Mouse (Mus musculus) forebrain, embryonic 12.5 days (tissue): ENCODE results near the gene Itpkb. TPM values are rescaled to one million over a fixed set of nuclear protein-coding genes. Genes with fewer than 3 reads are reported as not detected.

ENCODE experiments used
- ATAC-seq: fragments of 200-750 bp; cut with Nextera tagmentation; 2 replicates; pipeline ENCODE4 v1.8.0; 2017; ENCODE audit warnings: moderate TSS enrichment; ENCODE audit not compliant: low FRiP score
- H3K27ac ChIP-seq: fragments of 300-500 bp; sonication (generic); 2 replicates; pipeline ENCODE4 v1.5.1; 2016; ENCODE audit warnings: mild to moderate bottlenecking
- H3K27me3 ChIP-seq: fragments of 300-500 bp; sonication (generic); 2 replicates; pipeline ENCODE4 v1.6.1; 2016; ENCODE audit warnings: mild to moderate bottlenecking
- H3K36me3 ChIP-seq: fragments of 300-500 bp; sonication (generic); replicated peaks from 2 replicates; pipeline ENCODE4 v1.6.1; 2016; ENCODE audit warnings: mild to moderate bottlenecking
- H3K4me1 ChIP-seq: fragments of 300-500 bp; sonication (generic); 2 replicates; pipeline ENCODE4 v1.6.1; 2016
- H3K4me2 ChIP-seq: fragments of 300-500 bp; sonication (generic); 2 replicates; pipeline ENCODE4 v1.6.1; 2016; ENCODE audit warnings: mild to moderate bottlenecking, moderate library complexity
- H3K4me3 ChIP-seq: fragments of 300-500 bp; sonication (generic); replicated peaks from 2 replicates; pipeline ENCODE4 v1.5.1; 2016; ENCODE audit warnings: mild to moderate bottlenecking
- H3K9ac ChIP-seq: fragments of 300-500 bp; sonication (generic); 2 replicates; pipeline ENCODE4 v1.6.1; 2016; ENCODE audit warnings: mild to moderate bottlenecking
- H3K9me3 ChIP-seq: fragments of 300-500 bp; sonication (generic); 2 replicates; pipeline ENCODE4 v1.6.1; 2016
- WGBS: fragments of 180-500 bp; shearing (Covaris S2); methylation state at CpG from one replicate; pipeline ENCODE4 v1.1.7; 2016; 5-methylcytosine and 5-hydroxymethylcytosine counted together
- polyA plus RNA-seq: library from polyadenylated mRNA; unstranded; fragments of >200 nt; fragmentation: Nextera tagmentation; extraction: Ambion mirVana; gene quantifications from 2 replicates; pipeline ENCODE4 v1.2.1, GENCODE M21; 2016

The Itpkb gene
- polyA plus RNA-seq, 1 experiment from 2014 or later, result 4.2 TPM

- H3K4me3 ChIP-seq, result no peak overlapping the region
- ATAC-seq, result peak; percentile 53
- H3K4me2 ChIP-seq, result no peak overlapping the region
- no peak overlapping the region for H3K27ac ChIP-seq
- no peaks in the 10 kb centered on the region for H3K36me3 ChIP-seq
- 9% methylated on average over 10 of the region's 10 CpGs for WGBS
- H3K9me3 ChIP-seq, result no peaks in the 10 kb centered on the region
- H3K9ac ChIP-seq, result no peak overlapping the region
- peaks cover 5% of the 10 kb centered on the region; the same call in 1 of the 2 replicates for H3K4me1 ChIP-seq
- peaks cover 14% of the 10 kb centered on the region; the same call in 1 of the 2 replicates for H3K27me3 ChIP-seq
Observed at GRCm38 (mm10) chr1:180319895-180320294, 10.4 kb upstream of the Itpkb start.

GRCm38 (mm10) chr1:180322896-180323295, 7.4 kb upstream of the Itpkb start:
- Histone ChIP-seq H3K27me3 (no peaks in the 10 kb centered on the region), H3K9ac (no peak overlapping the region), H3K36me3 (no peaks in the 10 kb centered on the region), H3K4me2 (no peak overlapping the region), H3K4me1 (peaks cover 5% of the 10 kb centered on the region; the same call in 1 of the 2 replicates), H3K4me3 (no peak overlapping the region), H3K9me3 (no peaks in the 10 kb centered on the region), H3K27ac (no peak overlapping the region)
- ATAC-seq, result no peak
- 91% methylated on average over 3 of the region's 3 CpGs for WGBS

GRCm38 (mm10) chr1:180323491-180323890, 6.8 kb upstream of the Itpkb start:
- Histone ChIP-seq H3K4me2 (no peak overlapping the region), H3K27me3 (0 out of 2 replicates have a peak, but pooled peaks cover 2% of the 10 kb centered on the region), H3K9me3 (no peaks in the 10 kb centered on the region), H3K36me3 (no peaks in the 10 kb centered on the region), H3K9ac (no peak overlapping the region), H3K4me3 (no peak overlapping the region), H3K27ac (no peak overlapping the region), H3K4me1 (peaks cover 5% of the 10 kb centered on the region; the same call in 1 of the 2 replicates)
- 92% methylated on average over 5 of the region's 5 CpGs for WGBS
- ATAC-seq, result no peak

GRCm38 (mm10) chr1:180324271-180324670, 6.0 kb upstream of the Itpkb start:
- 88% methylated on average over 4 of the region's 4 CpGs for WGBS
- Histone ChIP-seq H3K9ac (no peak overlapping the region), H3K4me2 (no peak overlapping the region), H3K4me3 (no peak overlapping the region), H3K36me3 (no peaks in the 10 kb centered on the region), H3K4me1 (peaks cover 5% of the 10 kb centered on the region), H3K9me3 (no peaks in the 10 kb centered on the region), H3K27me3 (0 out of 2 replicates have a peak, but pooled peaks cover 6% of the 10 kb centered on the region), H3K27ac (no peak overlapping the region)
- ATAC-seq, result no peak

GRCm38 (mm10) chr1:180328794-180329665, 1.3 kb upstream of the Itpkb start:
- Histone ChIP-seq H3K27me3 (peaks cover 41% of the 10 kb centered on the region), H3K36me3 (no peaks in the 10 kb centered on the region), H3K9ac (no peak overlapping the region), H3K4me1 (peaks cover 40% of the 10 kb centered on the region), H3K4me2 (peak overlapping the region; percentile 95), H3K9me3 (no peaks in the 10 kb centered on the region), H3K27ac (no peak overlapping the region), H3K4me3 (no peak overlapping the region)
- no peak for ATAC-seq
- 15% methylated on average over 12 of the region's 12 CpGs for WGBS

- H3K4me2 ChIP-seq, result peak overlapping the region; percentile 95
- 14% methylated on average over 6 of the region's 6 CpGs for WGBS
- no peaks in the 10 kb centered on the region for H3K36me3 ChIP-seq
- H3K27me3 ChIP-seq, result peaks cover 43% of the 10 kb centered on the region
- peaks cover 40% of the 10 kb centered on the region for H3K4me1 ChIP-seq
- no peak for ATAC-seq
- no peak overlapping the region for H3K9ac ChIP-seq
- H3K9me3 ChIP-seq, result no peaks in the 10 kb centered on the region
- H3K27ac ChIP-seq, result no peak overlapping the region
- H3K4me3 ChIP-seq, result no peak overlapping the region
Observed at GRCm38 (mm10) chr1:180329706-180330105, 579 bp upstream of the Itpkb start.

GRCm38 (mm10) chr1:180330707-180331545, 641 bp downstream of the Itpkb start:
- Histone ChIP-seq H3K27me3 (peaks cover 43% of the 10 kb centered on the region), H3K4me1 (peaks cover 45% of the 10 kb centered on the region), H3K4me2 (peak overlapping the region; percentile 95), H3K36me3 (no peaks in the 10 kb centered on the region), H3K9me3 (no peaks in the 10 kb centered on the region), H3K27ac (peak overlapping the region; percentile 63), H3K4me3 (peak overlapping the region; percentile 52), H3K9ac (peak overlapping the region; percentile 66)
- peak; percentile 58 for ATAC-seq
- under 1% methylated on average over 57 of the region's 58 CpGs for WGBS

- WGBS, result under 1% methylated on average over 21 of the region's 21 CpGs
Observed at GRCm38 (mm10) chr1:180331546-180332075, 1.3 kb downstream of the Itpkb start.

GRCm38 (mm10) chr1:180332076-180332927, 2.0 kb downstream of the Itpkb start:
- ATAC-seq, result peak; percentile 72; the same call in 1 of the 2 replicates
- Histone ChIP-seq H3K27me3 (peaks cover 47% of the 10 kb centered on the region), H3K36me3 (no peaks in the 10 kb centered on the region), H3K27ac (no peak overlapping the region), H3K9ac (peak overlapping the region; percentile 66), H3K4me1 (peaks cover 49% of the 10 kb centered on the region), H3K4me3 (peak overlapping the region; percentile 52), H3K4me2 (peak overlapping the region; percentile 95), H3K9me3 (no peaks in the 10 kb centered on the region)
- WGBS, result under 1% methylated on average over 68 of the region's 72 CpGs

More at GRCm38 (mm10) chr1:180331546-180332075, 1.3 kb downstream of the Itpkb start:
- peak overlapping the region; percentile 52 for H3K4me3 ChIP-seq
- peak overlapping the region; percentile 95 for H3K4me2 ChIP-seq
- H3K27ac ChIP-seq, result peak overlapping the region; percentile 63; the same call in 1 of the 2 replicates
- peaks cover 47% of the 10 kb centered on the region for H3K27me3 ChIP-seq
- peak overlapping the region; percentile 66 for H3K9ac ChIP-seq
- peaks cover 49% of the 10 kb centered on the region for H3K4me1 ChIP-seq
- no peaks in the 10 kb centered on the region for H3K9me3 ChIP-seq
- no peaks in the 10 kb centered on the region for H3K36me3 ChIP-seq
- ATAC-seq, result peak; percentile 31; the same call in 1 of the 2 replicates

- H3K36me3 ChIP-seq, result no peaks in the 10 kb centered on the region
- no peak overlapping the region for H3K27ac ChIP-seq
- peaks cover 47% of the 10 kb centered on the region for H3K27me3 ChIP-seq
- H3K9me3 ChIP-seq, result no peaks in the 10 kb centered on the region
- no peak for ATAC-seq
- peaks cover 49% of the 10 kb centered on the region for H3K4me1 ChIP-seq
- H3K4me3 ChIP-seq, result peak overlapping the region; percentile 52
- peak overlapping the region; percentile 66 for H3K9ac ChIP-seq
- 23% methylated on average over 14 of the region's 14 CpGs for WGBS
- H3K4me2 ChIP-seq, result peak overlapping the region; percentile 95
Observed at GRCm38 (mm10) chr1:180332928-180333440, 2.7 kb downstream of the Itpkb start.

- H3K9me3 ChIP-seq, result no peaks in the 10 kb centered on the region
- no peak overlapping the region for H3K9ac ChIP-seq
- H3K4me1 ChIP-seq, result peaks cover 49% of the 10 kb centered on the region
- H3K36me3 ChIP-seq, result no peaks in the 10 kb centered on the region
- peaks cover 44% of the 10 kb centered on the region for H3K27me3 ChIP-seq
- H3K4me2 ChIP-seq, result peak overlapping the region; percentile 95
- H3K27ac ChIP-seq, result no peak overlapping the region
- no peak overlapping the region for H3K4me3 ChIP-seq
- ATAC-seq, result no peak
- WGBS, result 23% methylated on average over 6 of the region's 6 CpGs
Observed at GRCm38 (mm10) chr1:180333588-180333987, 3.3 kb downstream of the Itpkb start.
